Mouse (Mus musculus): Measurements from ENCODE around the gene Kif1bp.
"Not testable (repeated sequence)": the region's sequence is repeated elsewhere in the genome, so short reads cannot be mapped to it uniquely, and the experiment has no call there.

The Kif1bp gene

DNA sequence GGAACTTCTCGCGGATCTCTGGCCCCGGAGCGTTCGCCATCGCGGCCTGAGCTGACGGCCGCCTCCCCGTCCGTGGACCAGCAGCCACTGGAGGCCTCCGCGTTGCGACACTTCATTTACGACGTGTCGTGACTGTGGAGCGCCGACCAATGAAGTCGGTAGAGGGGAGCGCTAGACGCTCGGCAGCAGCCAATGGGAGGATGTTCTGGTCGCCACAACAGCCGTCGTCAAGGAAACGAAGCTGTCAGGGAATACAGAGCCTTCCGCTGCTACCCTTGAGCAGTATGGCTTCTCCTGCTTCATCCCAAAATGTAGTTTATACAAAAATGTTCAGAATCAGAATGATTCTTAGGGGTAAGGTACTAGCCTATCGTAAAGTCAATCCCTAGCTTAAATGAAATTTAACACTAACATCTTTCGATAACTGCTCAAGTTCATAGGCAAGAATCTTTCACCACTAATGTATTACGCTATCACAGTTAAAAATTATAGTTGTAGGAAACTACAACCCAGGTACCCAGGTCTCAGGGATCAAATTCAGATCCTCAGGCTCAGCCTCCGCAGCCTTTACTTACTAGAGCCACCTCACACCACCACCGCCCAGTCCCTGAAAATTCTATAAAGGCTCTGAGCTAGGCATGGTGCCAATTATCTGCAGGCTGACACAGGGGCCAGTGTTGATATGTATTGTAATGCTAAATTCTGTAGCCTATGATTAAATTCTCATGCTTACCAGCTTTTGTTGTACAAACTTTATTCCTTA lies at the start of gene Kif1bp:
Kif1bp (minus strand) TSS at position 120 of the 763 bp plus-strand sequence.
- peak; percentile 99 for DNase-seq (ENCODE audit: low read depth)

GRCm38 (mm10) chr10:62604161-62604560 lies 25.9 kb upstream of the Kif1bp start:
- DNase-seq (ENCODE audit: low read depth): peak; percentile 19

DNA sequence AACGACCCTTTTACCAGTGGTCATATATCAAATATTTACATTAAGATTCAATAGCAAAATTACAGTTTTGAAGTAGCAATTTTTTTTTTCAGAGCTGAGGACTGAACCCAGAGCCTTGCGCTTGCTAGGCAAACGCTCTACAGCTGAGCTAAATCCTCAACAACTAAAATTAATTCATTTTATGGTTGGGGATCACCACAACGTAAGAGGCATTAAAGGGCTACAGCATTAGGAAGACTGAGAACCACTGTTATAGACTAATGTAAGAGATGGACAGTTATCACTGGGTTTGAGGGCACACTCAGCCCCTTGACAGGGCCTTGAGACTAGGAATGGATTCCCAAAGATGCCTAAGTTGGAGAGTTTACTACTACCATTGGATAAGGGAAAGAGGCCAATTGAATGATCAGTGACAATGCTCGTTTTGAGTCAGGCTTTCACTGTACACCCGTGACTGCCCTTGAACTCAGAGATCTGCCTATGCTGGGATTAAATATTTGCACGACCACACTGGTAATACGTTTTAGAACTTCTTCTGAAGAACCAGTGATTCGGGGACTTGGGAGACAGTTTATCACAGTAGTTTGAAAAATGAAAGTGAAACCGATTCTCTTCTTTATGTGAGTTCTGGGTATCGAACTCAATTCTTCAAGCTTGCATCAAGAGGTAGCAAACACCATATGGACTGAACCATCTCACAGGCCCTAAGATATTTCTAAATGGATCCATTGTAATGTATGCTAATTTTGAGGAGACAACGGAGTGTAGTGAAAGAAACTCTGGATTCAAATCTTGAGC lies 25.2 kb upstream of the Kif1bp start:
- peak; percentile 63 for DNase-seq (ENCODE audit: low read depth)

- DNase-seq (ENCODE audit: low read depth): peak; percentile 95
These were observed 24.2 kb upstream of the Kif1bp start, which contains the start of gene Ddx21 for GRCm38 (mm10) chr10:62602177-62603040. Gene Ddx21, minus strand, starts transcription at chr10:62602281.

DNA sequence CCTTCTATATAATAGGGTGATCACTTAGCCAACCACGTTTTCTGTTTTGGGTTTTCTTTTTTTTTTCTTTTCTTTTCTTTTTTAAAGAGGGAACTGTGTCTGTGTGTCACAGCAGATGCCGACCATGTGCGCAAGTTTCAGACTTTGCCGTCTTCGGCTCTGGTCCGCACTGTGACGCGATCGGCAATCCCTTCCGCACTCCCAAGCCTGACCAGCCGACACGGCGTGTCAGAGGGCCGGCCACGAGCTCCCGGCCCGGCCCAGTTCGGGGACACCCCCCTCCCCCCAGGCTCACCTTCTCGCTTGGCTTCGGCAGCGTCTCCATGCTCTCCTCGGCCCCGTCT lies 23.5 kb upstream of the Kif1bp start:
- no peak for DNase-seq (ENCODE audit: low read depth)

DNA sequence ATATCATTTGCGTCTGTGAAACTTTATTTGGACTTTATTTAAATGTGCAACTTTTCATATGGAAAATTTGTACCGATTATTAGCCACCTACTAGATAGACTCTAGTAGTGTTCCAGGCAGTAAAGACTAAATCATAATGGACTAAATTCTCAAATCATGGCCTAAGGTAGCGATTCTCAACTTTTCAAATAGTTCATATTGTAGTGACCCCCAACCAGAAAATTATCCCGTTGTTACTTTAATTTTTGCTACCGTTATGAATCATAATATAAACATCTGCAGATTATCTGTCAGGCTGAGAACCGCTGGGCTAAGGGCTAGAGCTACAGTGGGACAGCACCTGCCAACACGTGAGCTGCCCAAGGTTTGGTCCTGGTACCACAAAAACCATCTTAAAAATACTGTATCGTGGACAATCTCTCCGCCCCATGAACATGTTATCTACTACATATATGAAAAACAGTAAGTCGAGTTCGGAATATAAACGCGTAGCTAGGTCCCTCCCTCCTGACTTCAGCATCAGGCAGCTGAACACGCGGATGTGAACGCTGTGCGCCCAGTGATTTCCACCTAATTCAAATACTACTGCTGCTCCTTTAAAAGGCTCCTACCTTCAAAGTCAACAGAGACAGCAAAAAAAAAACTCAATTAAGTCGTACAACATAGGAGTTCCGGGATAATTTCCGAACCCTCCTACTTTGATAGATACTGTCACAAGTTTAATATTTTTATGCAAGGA lies 23.0 kb upstream of the Kif1bp start:
- DNase-seq (ENCODE audit: low read depth): peak; percentile 63

GRCm38 (mm10) chr10:62600056-62600455 lies 21.8 kb upstream of the Kif1bp start:
- DNase-seq (ENCODE audit: low read depth): peak; percentile 55

- DNase-seq (ENCODE audit: low read depth): peak; percentile 24
These were observed 21.1 kb upstream of the Kif1bp start for GRCm38 (mm10) chr10:62599311-62599710.

GRCm38 (mm10) chr10:62592496-62592895 lies 14.2 kb upstream of the Kif1bp start:
- DNase-seq (ENCODE audit: low read depth): no peak

GRCm38 (mm10) chr10:62590200-62590599 lies 11.9 kb upstream of the Kif1bp start:
- peak; percentile 94 for DNase-seq (ENCODE audit: low read depth)

DNA sequence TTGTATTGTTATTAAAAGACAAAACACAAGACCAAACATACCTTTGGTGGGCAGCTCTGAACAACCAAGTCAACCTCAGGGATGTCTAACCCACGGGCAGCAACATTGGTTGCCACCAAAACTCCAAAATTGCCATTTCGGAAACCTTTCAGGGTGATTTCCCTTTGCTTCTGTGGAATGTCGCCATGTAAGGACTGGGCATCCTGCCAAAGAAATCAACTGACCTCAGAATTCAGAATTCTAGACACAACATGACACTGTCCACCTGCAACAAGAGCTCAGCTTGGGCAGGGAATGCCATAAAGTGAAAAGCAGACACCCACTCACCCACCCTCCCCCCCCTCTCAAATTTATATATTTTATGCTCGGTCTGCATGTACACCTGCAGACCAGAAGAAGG lies 10.4 kb upstream of the Kif1bp start:
- no peak for DNase-seq (ENCODE audit: low read depth)

DNA sequence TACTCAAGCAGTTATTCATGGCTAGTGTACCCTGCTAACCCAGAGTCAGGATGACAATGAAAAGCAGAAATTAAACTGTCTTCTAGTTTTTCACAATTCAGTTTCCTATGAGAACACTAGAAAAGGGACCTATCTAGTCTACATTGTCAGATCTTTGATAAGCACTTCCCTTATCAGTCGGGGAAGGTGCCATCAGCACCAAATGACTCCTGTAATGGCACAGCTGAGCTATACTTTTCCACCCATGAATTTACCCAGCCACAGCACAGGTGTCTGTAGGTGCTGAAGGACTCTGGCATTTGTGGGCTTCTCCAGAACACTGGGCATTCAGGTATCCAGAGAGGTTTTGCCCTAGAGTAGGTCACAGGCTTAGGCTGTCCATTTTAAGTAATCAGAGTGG lies 5.0 kb upstream of the Kif1bp start:
- DNase-seq (ENCODE audit: low read depth): no peak

DNA sequence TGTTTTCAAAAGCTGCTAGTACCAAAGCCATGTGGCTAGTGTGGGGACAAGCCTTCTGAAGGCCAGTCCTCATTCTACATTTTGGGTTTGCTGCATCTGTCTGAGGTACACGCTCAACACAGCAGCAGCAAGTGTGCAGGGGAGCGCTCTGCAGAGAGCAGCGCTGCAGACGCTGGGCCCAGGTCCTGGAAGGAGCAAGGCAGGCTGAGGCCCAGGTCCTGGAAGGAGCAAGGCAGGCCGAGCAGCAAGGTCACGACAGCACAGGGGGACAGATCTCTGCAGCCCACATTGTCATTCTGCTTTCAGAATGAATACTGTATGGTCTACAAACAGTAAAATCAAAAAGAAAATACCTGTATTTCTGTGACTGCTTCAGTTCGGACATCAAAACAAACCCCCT lies 4.4 kb upstream of the Kif1bp start:
- no peak for DNase-seq (ENCODE audit: low read depth)

- no peak for DNase-seq (ENCODE audit: low read depth)
These were observed 4.0 kb upstream of the Kif1bp start for GRCm38 (mm10) chr10:62582263-62582662.

DNA sequence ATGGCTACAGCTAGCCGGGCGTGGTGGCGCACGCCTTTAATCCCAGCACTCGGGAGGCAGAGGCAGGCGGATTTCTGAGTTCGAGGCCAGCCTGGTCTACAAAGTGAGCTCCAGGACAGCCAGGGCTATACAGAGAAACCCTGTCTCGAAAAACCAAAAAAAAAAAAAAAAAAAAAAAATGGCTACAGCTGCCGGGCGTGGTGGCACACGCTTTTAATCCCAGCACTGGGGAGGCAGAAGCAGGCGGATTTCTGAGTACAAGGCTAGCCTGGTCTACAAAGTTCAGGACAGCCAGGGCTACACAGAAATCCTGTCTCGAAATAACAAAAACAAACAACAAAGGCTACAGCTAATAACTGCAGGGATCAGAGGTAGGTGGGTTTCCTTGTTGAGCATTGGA lies 872 bp upstream of the Kif1bp start:
- not testable (repeated sequence) for DNase-seq (ENCODE audit: low read depth)

GRCm38 (mm10) chr10:62577673-62578337 lies 452 bp downstream of the Kif1bp start:
- no peak for DNase-seq (ENCODE audit: low read depth)

DNA sequence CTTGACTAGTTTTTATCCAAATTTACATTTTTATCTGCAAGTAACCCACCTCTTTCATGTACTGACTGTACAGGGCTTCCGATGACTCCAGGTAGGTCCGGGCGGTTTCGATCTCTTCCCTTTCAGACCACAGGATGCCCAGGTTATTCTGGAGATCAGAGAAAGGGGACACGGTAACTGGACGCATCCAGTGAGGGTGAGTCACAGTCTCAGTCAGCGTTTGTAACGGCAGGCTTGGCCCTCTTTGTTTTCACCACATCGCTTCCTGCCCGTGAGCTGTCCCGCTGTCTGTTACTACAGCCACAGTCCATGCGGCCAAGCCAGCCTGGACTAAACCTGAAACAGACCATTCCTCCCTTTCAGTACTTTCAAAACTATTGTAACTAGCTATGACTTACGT lies 3.3 kb downstream of the Kif1bp start:
- DNase-seq (ENCODE audit: low read depth): peak; percentile 88

DNA sequence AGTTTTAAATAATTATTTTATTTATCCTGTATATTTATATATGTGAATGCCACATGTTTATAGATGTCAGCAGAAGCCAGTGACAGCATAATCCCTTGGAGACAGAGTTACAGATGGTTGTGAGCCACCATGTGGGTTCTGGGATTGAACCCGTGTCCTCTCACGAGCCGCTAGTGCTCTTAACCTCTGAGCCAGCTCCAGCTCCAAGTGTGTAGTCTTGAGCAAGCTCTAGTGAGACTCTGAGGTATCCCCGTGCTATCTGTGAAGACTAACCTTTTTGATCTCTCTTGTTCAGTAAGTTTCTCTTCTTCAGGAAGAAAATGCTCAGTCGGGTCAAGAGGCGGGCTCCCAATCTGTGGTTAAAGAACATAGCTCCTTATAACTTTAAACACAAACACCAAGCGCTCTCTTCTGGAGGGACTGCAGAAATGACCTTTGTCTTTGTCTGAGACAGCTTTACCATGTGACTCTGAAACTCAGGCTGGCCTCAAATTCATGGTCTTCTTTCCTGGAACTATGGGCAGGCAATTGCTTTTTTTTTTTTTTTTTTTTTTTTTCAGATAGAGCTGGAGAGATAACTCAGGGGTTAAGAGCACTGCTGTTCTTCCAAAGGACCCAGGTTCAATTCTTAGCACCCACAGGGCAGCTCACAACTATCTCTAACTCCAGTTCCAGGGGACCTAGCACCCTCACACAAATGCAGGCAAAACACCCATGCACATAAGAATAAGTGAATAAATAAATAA lies 8.0 kb downstream of the Kif1bp start:
- peak; percentile 55 for DNase-seq (ENCODE audit: low read depth)

GRCm38 (mm10) chr10:62568861-62569260 lies 9.4 kb downstream of the Kif1bp start:
- no peak for DNase-seq (ENCODE audit: low read depth)

DNA sequence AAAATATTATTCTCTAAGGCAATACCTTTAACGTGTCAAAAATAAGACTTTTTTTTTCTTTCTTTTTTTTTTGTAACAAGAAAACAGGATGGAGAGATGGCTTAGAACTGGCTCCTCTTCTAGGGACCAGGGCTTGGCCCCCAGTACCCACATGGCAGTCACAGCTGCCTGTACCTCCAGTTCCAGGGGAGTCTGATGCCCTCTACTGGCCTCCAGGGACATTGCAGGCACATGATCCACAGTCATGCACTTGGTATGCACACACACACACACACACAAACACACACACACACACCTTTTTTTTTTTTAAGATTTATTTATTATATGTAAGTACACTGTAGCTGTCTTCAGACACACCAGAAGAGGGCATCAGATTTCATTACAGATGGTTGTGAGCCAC lies 20.5 kb downstream of the Kif1bp start:
- peak; percentile 66 for DNase-seq (ENCODE audit: low read depth)

GRCm38 (mm10) chr10:62556558-62556901 lies 21.7 kb downstream of the Kif1bp start:
- DNase-seq (ENCODE audit: low read depth): peak; percentile 39

Data from 416B (cell line).